Mouse (Mus musculus) large intestine, adult 2 months (tissue): ENCODE data around the gene Mical2. TPM values are rescaled to one million over a fixed set of nuclear protein-coding genes. Genes with fewer than 3 reads are reported as not detected.

Experiments
- DNase-seq: peaks from one replicate; pipeline ENCODE4 v3.0.0-alpha.2; 2012; ENCODE audit warnings: low read depth, low spot score
- WGBS: fragments of 180-500 bp; shearing (Covaris S2); methylation state at CpG from one replicate; pipeline ENCODE4 v1.1.7; 2018; 5-methylcytosine and 5-hydroxymethylcytosine counted together
- polyA plus RNA-seq: library from polyadenylated mRNA; depleted of rRNA; stranded (reverse); fragments of >200 nt; gene quantifications from 2 replicates; pipeline ENCODE4 v1.2.3, GENCODE M21; 2012

Mical2 gene
- polyA plus RNA-seq, 1 experiment, result 18.2 TPM

DNA sequence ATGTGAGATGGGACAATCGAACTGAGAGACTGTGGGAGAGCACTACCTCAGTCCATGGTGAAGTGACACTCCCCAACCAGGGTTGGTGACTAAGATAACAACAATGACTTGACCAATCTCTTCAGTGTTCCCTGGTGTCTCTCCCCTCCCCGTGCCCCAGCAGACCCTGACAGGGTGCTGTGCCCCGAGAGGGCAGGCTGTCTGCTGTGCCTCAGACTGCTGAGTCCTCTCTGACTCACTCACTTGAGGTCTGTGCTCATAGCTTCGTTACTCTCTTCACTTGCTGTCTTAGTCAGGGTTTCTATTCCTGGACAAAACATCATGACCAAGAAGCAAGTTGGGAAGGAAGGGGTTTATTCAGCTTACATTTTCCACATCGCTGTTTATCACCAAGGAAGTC, 106.8 kb downstream of the Mical2 start:
- no peak for DNase-seq
- WGBS, result 76% methylated on average over 5 of the region's 5 CpGs

DNA sequence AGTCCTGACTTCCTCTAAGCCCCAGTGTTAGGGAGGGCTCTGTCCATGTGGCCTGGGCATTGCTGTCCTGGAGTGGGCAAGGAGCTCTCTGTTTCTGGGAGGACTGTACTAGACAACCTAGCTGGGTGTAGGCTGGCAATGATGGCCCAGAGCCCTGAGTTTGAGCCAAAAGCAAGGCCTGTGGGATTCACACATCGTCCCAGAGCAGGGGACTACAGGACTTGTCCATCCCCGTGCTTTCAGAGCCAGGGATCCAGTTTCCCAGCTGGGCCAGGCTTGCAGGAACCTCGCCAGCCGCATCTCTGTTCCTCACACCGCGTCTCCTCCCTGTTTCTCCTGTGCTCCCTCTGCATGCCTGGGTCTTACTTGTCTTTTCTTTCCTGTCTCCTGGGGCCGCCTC, 107.7 kb downstream of the Mical2 start:
- 90% methylated on average over 7 of the region's 7 CpGs for WGBS
- DNase-seq, result no peak

DNA sequence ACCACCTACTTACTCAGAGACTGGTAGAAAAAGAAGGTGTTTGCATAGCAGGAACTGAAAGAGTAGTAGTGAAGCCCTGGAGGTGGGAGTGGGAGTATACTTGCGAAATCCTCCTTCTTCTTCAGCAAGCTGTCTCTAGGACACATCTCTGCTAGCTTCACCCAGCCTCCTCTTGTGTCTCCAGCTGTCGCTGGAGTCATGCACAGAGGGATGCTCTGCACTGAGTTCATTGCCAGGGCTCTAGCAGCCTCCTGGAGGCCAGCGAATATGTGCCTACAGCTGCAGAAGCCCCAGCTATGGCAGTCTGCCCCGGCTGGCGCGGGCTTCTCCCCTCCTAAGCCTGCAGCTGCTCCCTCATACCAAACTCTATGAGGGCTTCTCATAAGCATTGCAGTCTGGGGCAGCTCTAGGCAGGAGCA, 110.6 kb downstream of the Mical2 start:
- DNase-seq, result no peak
- 67% methylated on average over 6 of the region's 6 CpGs for WGBS

DNA sequence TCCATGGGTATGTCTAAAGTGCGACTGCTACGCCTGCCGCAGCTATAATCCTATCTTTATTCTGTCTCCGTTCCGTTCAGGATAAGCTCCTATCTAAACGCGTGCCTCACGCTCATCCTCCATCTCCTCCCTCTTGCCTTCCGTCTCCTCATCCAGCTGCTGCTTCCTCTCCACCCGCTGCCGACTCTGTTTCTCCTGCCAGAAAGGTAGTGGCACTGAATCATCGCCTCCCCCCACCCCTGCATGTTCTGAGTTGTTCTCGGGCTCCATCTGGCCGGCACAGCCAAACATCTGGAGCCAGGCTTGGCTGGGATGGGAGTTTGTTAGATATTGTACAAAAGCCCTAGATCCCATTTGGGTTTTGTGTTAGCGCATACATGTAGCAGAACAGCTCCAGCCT, 111.1 kb downstream of the Mical2 start:
- no peak for DNase-seq
- 74% methylated on average over 15 of the region's 15 CpGs for WGBS

DNA sequence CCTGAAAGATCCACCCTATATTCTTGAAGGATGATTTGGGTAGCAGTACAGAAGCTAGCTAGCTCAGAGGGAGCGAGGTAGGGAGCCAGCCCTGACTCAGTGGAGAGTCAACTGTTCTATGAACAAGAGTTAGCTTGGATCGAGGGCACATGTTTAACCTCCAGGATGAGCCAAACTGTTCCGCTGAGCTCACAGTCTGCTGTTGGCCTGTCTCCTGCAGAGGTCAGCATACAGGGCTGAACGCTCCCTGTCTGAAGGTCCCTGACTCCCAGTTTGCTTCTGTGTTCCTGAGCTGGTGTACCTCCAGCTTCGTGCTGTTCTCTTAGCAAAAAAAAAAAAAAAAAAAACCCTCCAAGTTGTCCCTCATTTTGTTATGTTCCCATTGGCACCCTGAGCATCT, 112.1 kb downstream of the Mical2 start:
- DNase-seq, result no peak
- WGBS, result 81% methylated on average over 5 of the region's 5 CpGs

DNA sequence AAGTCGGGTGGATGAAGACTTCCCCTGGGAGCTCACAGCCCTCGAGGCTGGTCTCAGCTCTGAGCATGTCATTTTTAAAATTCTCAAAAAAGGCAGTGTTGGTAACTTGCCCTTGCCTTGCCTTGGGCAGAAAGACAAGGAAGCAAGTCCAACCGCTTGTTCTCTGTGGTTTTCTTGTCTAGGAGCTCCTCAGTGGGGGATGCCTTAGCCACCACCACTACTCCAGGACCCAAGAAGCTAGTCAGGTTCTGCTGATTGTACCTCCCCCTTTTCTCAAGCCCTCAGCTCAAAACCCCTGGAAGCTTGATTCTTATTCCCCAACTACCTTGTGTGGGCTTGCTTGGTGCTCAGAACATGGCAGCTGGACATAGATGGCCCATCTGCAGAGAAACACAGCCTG, 115.4 kb downstream of the Mical2 start:
- 68% methylated on average over 3 of the region's 3 CpGs for WGBS
- no peak for DNase-seq

DNA sequence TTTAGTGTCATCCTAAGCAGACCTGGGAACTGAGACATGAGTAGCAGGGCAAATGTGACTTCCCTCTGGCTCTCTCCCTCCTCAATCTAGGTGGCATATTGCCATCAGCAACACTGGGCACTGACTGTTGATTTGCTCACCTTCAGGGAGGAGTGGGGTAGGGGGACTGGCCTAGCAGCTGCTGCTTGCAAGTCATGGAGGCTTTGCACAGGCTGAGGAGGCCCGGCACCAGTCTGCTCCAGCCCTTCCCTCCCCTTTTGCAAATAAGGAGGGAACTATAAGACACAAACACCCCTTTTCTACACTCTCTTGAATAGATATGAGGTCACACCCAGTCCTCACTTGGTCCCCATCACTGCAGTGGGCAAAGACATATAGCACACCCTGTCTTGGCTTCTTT, 120.0 kb downstream of the Mical2 start:
- 37% methylated on average over 1 of the region's 1 CpGs for WGBS

DNA sequence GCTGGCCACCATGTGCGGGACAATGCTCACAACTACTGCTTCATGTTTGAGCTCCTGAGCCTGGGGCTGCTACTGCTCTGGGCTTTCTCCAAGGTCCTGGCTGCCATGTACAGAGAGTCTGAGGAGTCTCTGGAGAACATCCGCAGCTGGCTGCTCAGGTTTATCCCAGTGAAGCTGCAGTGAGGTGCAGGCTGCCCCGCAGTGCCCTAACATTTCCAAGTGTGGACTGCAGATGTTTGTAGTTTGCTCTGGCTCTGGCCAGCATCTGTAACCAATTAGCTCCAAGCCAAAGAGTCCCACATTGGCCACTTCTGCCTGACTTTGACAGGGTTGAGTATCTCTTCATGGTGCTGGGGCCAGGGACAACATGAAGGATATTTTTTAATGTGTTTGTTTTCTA, 125.9 kb downstream of the Mical2 start:
- no peak for DNase-seq
- 87% methylated on average over 3 of the region's 3 CpGs for WGBS

More for the DNA sequence above, 120.0 kb downstream of the Mical2 start:
- no peak for DNase-seq

DNA sequence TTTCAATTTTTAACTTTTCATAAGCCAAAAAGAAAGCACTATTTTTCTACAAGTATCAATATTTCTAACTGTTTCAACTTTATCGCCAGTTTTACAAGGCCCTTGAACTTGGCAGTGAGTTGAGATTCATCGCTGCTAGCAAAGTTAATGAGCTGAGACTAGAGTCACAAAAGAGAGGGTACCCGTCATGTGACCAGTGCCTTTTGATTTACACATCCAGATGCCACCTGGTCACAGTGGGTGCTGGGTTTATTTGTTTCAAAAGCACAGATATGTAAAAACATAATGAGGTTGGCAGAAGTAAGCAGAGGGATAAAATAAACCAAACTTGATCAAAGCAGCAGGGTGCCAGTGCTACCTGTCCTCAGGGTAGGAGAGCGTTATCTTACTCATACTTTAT, 126.3 kb downstream of the Mical2 start:
- DNase-seq, result no peak

DNA sequence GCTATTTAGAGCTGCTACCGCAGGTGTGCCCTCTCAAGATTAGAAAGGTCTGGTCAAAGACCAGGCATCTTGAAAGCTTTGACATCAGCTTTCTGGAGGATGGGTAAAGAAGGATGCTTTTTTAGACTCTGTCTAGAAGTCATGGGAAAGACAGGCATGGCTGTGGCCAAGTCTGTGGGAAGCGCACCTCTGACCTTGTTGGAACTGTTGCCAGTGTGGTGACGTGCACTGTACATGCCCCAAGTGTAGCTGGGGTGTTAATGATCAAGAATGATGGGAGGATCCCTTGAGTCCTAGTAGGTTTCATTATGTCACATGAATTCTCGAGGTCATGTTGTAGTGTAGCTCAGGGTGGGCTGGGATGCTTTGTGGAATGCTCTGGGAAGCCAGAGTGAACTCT, 127.4 kb downstream of the Mical2 start:
- no peak for DNase-seq
- 59% methylated on average over 4 of the region's 4 CpGs for WGBS

More for the DNA sequence above, 126.3 kb downstream of the Mical2 start:
- WGBS, result 69% methylated on average over 4 of the region's 4 CpGs

DNA sequence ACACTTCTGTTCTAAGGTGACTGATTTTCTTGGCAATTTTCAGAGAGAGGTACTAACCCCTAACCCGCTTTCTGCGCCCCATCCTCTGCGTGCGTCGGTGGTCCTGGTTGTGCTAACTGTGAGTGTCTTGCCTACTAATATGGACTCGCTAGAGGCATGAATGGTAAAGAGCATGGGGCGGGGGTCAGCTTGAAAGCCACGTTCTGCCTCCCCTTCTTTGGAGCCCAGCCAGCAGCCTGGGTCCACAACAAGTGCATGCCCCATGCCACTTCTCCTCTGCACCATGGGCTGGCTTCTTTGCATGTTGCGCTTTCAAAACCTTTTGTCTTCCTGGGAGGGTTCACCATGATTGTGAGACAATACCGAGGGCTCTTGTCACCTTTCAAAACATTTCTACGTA, 128.3 kb downstream of the Mical2 start:
- DNase-seq, result no peak
- 90% methylated on average over 11 of the region's 11 CpGs for WGBS

DNA sequence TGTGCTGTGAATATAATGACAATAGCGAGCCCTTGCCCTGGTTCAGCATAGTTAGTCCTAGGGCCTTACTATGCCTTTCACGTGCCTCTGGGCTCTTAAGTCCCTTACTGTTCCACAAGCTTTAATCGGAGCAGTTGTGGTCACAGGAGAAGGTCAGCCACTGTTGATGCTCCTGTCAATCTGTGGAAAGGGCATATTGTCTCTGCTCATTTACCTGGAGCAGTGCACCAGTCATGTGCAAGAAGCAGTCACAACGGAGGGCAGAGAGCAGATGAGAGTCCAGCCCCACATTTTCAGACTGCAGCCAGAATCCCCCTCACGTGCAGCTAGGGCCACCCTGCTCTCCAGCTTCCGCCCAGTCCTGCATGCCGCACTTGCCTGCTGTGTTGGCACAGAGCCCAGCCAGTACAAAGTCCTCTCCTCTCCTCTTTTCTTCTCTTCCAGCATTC, 128.9 kb downstream of the Mical2 start:
- 18% methylated on average over 7 of the region's 7 CpGs for WGBS
- DNase-seq, result peak; percentile 66

DNA sequence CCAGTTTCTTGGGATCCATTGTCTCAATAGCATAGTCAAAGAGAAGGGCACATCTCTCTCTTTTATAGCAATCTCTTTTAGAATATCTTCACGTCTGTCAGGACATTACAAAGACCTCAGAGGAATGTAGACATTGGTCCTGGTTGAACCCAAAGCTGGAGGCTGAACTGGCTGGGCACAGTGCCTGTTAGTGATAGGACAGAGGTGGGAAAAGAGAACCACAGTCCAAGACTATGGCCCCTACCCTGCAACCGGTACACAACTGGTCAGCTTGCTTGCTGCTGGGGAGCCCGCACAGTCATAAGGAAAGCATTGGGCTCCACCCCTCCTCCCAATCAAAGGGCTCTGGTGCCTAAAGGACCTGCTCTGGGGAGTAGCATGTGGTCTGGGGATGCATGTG, 133.9 kb downstream of the Mical2 start:
- DNase-seq, result no peak
- WGBS, result 78% methylated on average over 3 of the region's 3 CpGs

DNA sequence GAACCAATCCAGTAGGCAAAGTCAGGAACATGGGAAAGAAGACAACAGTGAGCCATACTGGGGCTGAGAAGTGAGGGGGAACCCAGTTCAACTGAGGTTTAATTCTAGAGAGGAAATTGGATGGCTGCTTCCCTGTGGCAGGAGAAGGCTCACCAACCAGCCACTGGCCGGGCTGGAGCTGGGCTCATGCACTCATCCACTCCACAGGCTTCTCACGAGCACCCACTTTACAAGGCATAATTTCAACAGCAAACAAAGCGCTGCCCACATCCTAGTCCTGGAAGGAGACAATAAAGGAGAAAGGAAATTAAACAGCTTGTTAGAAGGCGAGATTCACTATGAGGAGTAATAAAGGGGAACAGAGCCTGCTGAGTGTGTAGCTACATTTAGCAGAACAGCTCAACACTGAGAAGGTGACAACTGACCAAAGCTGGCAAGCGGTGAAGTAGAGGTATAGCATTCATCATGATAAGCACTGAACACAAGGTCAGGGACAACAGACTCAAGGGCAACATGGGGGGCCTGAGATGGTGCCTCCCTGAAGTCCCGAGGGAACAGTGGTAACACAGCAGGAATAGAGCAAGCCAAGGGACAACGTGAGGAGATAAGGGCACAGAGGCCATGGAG, 137.0 kb downstream of the Mical2 start:
- WGBS, result 37% methylated on average over 7 of the region's 7 CpGs
- DNase-seq, result no peak

DNA sequence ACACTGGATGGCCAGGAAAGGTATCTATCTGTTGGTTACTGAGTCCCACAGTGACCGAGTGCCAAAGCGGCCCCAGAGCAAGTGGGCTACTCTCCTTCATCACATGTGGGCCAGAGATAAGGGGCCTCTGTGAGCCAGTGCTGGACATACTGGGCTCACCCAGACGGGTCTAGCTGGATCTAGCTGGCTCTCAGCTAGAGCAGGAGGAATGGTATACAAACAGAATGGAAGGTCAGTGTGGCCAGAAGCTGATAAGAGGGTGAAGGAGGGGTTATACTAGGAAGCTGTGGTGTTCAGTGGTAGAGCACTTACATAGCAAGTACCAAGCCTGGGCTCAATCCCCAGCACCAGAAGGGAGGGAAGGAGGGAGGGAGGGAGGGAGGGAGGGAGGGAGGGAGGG, 140.2 kb downstream of the Mical2 start:
- no peak for DNase-seq
- 78% methylated on average over 3 of the region's 3 CpGs for WGBS

DNA sequence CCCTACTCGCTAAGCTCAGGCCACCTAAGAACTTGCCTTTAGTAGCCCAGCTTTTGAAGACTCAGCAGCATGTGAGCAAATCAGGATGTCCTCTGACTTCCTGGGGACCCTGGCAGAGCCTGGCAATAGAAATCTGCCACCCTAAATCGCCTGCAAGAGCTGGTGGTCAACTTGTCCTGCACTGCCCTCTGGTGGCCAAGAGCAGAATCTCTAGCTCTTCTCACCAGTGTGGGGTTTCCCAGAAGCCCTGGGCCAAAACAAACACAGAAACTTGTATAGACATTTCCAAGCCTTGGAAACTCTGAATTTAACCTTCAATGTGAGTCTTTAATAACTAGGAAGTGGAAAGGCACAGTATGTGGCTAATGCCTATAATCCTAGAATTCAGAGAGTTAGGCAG, 143.4 kb downstream of the Mical2 start:
- DNase-seq, result no peak
- WGBS, result 39% methylated on average over 2 of the region's 2 CpGs

DNA sequence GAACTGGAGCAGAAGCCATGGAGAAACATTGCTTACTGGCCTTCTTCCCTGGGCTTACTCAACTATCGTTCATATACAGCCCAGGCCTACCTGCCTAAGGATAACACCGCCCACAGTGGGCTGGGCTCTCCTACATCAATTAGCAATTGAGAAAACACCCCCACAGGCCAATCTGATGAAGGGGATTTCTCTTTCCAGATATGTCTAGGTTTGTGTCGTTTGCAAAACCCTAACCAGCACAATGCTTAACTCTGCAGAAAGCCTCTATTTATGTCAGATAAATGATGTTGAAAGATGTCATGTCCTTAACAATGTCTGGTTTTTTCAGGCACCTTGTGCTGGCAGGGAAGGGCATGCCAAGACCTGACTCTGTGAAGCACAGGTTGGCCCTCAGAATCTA, 144.3 kb downstream of the Mical2 start:
- DNase-seq, result no peak
- WGBS, result 83% methylated on average over 3 of the region's 3 CpGs

DNA sequence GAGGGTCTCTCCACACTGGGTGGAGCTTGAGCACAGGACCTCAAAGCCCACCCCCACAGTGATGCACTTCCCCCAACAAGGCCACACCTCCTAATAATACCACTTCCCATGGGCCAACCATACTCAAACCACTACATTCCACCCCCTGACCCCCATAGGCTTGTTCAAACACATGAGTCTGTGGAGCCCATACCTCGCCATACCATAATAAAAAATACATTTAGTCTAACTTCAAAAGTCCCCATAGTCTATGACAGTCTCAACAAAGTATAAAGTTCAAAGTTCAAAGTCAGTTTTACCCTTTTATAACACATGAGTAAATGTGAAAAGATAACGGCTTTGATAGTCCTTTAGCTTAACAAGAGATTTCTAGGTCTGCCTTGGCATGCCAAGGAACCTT, 145.7 kb downstream of the Mical2 start:
- no peak for DNase-seq
- WGBS, result 36% methylated on average over 2 of the region's 2 CpGs

DNA sequence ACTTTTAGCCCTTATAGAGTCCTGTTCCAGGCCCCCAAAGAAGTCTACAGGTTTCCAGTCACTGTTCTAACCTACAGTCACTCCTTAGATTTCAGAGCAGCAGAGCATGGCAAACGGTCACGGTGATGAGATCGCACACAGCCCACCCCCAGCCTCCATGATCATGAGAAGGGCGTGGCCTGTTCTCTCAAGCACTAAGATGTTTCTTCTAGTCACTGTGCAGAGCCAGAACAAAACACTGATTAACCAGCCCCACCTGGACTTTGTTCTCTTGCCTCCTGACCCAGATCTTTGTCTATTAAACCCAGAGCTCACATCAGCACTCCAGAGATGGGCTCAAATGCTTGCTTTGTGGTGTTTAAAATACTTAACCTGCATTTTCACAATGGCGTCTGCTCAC, 148.4 kb downstream of the Mical2 start:
- WGBS, result 50% methylated on average over 5 of the region's 5 CpGs

DNA sequence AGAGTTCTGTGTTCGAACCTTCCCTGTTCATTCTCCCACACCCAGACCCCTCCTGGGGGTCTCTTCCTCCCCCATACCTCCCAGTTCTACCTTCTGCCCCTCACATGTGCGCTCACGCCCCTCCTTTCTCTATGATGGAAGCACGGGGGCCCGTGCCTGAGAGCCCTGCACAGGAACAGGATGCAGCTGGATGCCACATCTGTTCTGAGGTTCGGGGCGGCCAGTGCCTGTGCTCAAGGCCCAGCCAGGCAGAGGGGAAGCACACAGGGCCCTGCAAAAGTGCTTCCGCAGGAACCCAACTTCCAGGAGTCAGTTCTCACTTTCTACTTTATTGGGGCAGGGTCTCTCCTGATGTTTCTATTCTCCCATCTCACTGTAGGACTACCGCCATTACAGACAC, 149.4 kb downstream of the Mical2 start:
- 83% methylated on average over 9 of the region's 9 CpGs for WGBS
- DNase-seq, result no peak

More for the DNA sequence above, 148.4 kb downstream of the Mical2 start:
- DNase-seq, result peak; percentile 87

DNA sequence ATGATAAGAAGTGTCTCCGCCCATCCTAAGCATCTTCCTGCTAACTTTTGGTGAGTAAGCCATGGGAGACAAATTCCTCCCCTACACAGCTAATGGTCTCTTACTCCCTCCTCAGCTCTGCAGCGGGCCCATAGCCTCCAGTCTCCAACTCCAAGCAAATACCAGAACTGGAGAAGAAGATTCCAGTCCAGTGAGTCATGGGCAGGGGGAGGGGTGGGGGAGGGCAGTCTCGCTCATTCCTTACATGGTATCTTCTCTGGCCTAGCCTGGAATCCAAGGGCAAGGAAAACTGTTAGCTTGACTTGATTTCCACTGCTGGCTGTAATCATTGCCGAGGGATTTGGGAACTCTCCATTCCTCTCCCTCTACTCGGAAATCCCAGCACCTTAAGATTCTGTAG, 150.2 kb downstream of the Mical2 start:
- 66% methylated on average over 5 of the region's 5 CpGs for WGBS
- DNase-seq, result no peak

DNA sequence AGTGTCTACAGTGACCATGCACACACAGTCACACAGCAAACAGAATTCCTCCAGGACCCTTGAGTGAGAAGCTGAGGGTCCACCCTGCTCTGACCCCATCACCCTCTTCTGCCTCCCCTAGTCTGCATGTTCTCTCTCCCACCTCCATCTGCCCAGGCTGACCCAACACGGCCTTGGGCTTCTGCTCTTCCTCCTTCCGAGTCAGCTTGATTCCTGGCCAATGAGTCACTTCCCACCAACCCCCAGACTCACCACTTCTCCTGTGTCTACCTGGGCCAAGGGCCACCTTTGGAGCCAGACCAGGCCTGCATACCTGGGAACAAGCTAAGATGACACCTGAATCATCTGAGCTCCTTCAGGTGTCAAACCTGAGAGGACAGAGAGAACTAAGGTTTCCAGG, 151.0 kb downstream of the Mical2 start:
- DNase-seq, result no peak
- 63% methylated on average over 2 of the region's 2 CpGs for WGBS
